Mouse (Mus musculus): ENCODE measurements around the gene Whrn. TPM values are rescaled to one million over a fixed set of nuclear protein-coding genes. Genes with fewer than 3 reads are reported as not detected.

Whrn gene
- total RNA-seq, 2 experiments from 2014 or later = 4.3 to 5.3 TPM

DNA sequence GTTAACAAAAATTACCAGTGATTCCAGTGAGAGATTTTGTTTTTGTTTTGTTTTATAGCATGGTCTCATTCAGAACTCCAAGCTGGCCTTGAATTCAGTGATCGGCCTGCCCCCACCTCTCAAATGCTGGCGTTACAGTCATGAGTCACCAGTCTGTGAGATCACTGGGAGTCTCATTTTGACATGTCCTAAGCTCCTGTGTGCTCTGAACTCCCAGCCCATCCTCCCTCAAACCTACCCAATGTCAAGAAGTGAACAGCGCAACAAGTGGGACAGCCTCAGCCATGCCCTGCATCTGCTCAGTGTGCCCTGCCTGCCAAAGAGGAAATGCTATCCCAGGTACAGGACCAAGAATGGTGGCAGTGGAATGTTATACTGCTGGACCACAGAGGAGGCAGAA lies 110.5 kb downstream of the Whrn start:
- no peak for DNase-seq (ENCODE audit: low spot score in 2 of 2)

DNA sequence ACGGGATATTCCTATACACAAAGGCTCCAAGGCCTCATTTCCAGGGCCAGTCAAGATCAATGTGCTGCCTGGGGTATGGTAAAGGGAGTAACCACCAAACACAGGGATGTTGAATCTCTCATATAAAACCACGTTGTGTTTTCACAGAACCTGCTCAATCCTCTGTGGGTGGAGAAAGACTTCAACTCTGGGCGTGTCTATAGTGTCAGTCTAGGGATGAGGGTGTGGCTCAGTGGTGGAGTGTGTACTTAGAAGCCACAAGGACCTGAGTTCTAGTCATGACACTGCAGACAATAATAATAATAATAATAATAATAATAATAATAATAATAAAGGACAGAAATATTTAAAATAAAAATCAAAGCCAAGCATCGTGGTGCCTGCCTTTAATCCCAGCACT lies 111.5 kb downstream of the Whrn start:
- no peak for DNase-seq (ENCODE audit: low spot score in 2 of 2)

DNA sequence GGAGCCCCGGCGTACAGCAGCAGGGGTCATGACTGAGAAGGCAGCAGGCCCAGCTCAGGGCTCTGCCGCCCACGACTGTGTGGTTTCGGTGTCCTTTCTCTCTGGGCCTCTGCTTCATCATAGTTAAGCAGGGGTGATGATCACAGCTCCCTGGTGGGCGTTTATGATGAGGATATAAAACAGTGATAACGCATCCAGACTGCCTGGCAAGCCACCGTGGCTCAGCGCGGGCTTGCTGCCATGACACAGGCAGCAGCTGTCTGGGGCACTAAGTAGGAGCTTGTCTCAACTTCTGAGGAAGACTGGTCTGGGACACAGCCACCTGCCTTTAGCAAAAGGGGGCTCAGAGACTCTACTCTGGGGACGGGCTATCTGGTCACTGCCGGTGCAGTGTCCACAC lies 112.3 kb downstream of the Whrn start:
- DNase-seq (ENCODE audit: low spot score in 2 of 2) = no peak

DNA sequence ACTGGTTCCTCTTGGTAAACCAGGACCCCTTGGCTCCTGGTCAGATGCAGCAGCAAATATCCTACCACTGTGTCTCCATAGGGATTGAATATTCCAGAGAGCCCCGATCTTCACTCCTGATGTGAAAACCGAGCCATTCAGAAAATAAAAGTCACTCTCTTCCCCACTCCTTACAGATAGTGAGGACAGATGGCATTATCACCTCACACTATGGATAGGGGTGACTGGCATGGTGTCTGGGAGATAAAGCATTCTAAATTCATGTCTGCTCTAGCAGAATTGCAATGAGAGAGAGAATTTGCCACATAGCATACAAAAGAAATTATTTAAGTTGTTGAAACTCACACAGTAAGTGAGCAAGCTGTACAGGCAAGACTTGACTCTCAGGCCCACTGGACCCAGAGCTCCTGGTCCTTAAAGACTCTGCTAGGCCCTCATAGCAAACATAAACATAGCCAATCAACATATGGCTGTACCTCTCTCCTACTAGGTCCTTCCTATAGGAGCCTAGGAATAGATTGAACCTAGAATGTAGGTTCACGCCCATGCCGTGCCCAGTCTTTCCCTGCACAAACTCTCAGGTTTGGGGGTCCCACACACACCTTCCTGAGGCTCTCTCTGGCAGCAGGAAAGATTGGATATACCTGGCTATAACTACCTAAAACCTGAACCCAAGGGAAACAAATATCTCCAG lies 113.0 kb downstream of the Whrn start:
- DNase-seq (ENCODE audit: low spot score in 2 of 2) = no peak

DNA sequence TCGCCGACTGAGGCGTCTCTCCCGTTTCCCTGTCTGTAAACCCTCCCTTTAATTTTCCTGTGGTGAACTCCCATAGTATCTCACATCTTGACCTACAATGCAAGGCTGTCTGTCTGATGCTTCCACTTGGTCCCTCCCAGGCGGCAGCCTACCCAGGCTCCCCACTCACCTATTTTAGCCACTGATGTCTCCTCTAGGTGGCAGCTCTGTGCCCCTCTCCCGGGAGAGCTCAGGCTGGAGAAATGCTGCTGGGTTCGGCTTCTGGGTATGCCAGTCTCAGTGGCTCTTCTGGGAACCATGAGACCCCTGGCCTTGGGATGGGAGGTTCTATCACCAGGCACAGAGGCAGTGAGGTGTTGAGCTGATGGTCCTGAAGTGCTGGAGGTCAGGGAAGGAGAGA lies 118.3 kb downstream of the Whrn start:
- DNase-seq (ENCODE audit: low spot score in 2 of 2) = no peak

DNA sequence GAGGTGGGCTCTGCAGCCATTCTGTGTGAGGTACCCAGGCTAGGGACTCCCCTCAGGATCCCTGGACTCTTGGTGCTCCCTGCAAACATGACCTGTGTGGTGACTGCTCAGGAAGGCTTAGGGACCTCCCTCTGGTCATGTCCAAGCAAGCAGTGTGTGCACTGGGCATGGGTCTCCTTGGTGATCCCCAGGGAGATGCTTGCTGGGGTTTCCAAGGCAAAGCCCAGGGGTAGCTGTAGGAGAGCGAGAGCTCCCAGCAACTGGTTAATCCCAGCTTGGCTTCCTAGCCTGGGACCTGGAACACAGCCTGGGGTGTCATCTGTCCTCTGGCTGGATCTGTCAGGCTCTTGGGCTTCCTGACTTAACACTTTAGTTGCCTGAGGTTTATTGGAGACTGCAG lies 120.4 kb downstream of the Whrn start:
- peak in 1 of 2 experiments; percentile 81 for DNase-seq (ENCODE audit: low spot score in 2 of 2)

DNA sequence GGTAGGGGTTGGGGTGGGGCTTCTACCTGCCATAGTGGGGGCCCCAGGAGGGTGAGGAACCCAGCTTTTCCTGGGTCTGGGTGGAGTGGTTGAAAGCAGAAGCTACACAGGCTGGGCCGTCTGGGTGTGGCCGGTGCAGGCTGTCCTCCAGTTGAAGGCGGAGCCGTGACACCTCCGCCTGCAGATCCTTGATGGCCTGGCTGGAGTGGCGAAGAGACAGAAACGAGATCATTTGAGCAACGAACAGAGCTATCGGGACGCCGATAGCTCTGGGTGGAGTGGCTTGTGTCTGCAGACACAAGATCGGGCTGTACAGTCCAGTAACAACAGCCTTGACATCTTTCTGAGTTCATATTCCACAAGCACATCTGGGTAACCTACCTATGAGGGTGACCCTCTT lies 121.5 kb downstream of the Whrn start:
- no peak for DNase-seq (ENCODE audit: low spot score in 2 of 2)

DNA sequence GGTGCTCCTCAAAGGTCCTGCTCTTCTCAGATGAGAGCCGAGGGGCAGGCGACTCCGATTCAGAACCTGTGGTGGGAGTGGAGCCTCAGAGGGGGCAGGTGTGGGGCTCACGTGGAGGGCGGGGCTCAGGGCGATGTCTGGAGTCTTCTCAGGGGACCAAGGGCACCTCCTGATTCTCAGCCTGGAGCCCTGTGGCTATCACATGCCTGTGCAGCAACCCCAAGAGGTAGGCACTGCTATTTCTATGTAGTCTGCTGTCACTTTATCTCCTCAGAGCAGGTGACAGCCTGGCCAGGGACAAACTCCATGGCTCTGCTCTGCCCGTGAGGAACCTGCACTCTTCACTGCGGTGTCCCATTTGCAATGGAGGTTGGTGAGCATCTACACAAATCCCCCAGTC lies 122.4 kb downstream of the Whrn start:
- no peak for DNase-seq (ENCODE audit: low spot score in 2 of 2)

DNA sequence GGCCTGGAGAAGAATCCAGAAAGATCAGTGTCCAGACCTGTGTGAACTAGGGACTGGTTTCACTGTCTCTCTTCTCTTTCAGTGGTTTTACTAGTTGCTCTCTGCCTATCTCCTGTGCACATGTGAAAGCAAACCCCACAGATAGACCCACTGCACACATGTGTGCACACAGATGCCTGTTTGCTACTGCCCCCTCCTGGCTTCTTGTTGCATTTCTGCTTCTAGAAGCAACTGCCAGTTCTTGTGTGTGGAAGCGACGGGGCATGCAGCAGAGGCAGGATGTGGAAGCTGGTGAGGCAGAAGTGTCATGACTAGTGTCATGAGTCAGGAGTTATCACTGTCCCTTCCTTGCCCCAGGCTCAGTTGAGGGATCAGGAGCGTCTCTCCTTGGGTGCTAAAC lies 123.9 kb downstream of the Whrn start:
- no peak for DNase-seq (ENCODE audit: low spot score in 2 of 2)

DNA sequence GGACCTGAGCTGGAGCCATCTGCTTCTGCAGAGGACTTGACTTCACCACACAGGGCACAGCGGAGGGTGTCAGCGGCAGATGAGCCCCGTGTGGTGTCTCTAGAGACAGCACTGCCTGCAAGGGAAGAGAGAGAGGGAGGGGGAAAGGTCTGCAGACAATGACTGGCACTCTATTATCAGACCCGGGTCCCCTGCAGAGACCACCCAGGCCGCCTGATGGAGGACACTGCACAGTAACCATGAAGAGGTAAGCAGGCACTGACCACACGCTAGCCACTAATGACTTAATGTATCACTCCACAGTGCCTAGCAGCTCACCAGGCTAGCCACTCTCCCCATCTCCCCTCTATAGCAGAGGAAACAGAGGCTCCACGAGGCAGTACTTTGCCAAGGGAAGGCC lies 124.9 kb downstream of the Whrn start:
- no peak for DNase-seq (ENCODE audit: low spot score in 2 of 2)

DNA sequence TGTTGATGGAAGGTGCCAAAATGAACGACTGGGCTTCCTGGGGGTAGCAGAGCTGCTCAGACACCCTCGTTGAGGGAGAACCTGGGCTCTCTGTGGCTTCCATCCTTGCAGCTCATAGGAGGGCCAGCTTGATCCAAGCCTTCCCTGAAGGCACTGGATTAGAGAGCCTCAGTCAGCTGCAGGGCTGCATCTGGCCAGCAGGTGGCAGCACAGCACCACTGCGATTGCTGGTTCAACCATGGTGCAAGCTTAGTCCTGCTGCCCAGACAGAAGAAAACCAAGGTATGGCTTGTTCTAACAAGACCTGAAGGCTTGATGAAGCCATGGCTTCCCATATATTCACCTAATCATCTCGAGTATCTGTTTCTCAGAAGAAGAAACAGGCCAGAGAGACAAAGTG lies 127.2 kb downstream of the Whrn start:
- DNase-seq (ENCODE audit: low spot score in 2 of 2) = peak; percentile 85 to 87

Other genes starting within 250 kb of the Whrn start
- gene Orm1, start 151.4 kb downstream of the Whrn start, total RNA-seq (2021) = 1 to 10 TPM; 1.9 to 4.2 TPM
- gene Orm3, start 139.8 kb downstream of the Whrn start, total RNA-seq (2021) = not detected
- gene Orm2, start 133.5 kb downstream of the Whrn start, total RNA-seq (2021) = not detected
- 1 to 10 TPM; 6.2 to 6.5 TPM for gene Akna, start 92.6 kb downstream of the Whrn start, total RNA-seq (2021)
- 100 to 1,000 TPM; 224 to 226 TPM for gene Atp6v1g1, start 48.8 kb upstream of the Whrn start, total RNA-seq (2021)
- gene Tmem268, start 62.8 kb upstream of the Whrn start, total RNA-seq (2021) = 1 to 10 TPM; 7.0 TPM
- not detected for gene Gm11213, start 109.3 kb upstream of the Whrn start, total RNA-seq (2021)
- not detected for gene Tex48, start 126.4 kb upstream of the Whrn start, total RNA-seq (2021)
- not detected for gene Gm11214, start 167.4 kb upstream of the Whrn start, total RNA-seq (2021)
- gene Tnfsf15, start 249.1 kb upstream of the Whrn start, total RNA-seq (2021) = not detected

All from gastrocnemius, postnatal 4 days (tissue).